Mouse (Mus musculus): ENCODE data around the gene Stap2. TPM values are rescaled to one million over a fixed set of nuclear protein-coding genes. Genes with fewer than 3 reads are reported as not detected.
A peak's percentile ranks its signal among the peaks of the same experiment; 100 is the strongest.

Gene Stap2
- polyA plus RNA-seq, 2 experiments, result 2.0 to 2.8 TPM

DNA sequence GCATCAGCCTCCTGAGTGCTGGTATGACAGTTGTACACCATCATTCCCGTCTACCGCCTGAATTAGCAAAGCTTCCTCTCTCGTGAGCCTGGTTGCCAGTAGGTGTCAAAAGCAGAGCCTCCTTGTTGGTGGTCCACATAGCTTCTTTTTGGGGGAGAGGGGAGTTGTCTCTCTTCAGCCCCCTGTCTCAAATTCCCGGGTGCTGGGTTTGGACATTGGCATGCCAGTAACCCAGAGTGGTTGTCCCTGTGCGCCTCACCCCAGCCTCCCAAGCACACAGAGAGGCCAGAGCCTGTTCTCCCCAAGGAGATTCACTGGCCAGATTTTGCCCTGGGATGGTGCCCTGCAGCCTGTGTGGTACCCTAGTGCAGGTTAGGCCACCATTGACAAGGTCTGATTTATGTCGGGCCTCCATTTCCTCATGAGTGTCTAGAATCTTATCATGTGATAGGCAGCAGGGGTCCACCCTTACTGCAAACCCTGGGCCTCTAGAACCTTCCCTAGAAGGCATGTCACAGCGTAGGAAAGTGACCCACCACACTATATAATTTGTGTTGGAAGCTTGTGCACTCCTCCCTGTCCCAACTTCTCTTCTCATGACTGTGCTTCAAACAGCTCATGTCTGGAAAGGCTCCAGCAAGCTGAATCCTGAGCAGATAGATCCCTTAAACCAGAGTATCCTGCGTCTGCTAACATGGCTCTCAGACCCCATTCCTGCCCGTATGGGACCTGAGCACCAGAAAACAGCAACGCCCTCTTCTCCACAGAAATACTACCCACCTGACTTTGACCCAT, 45.2 kb downstream of the Stap2 start:
- peaks cover 6 to 20% of the 10 kb centered on the region in 2 experiments for H3K4me1 ChIP-seq (replicated peaks; ENCODE audit: control insufficient read depth in 2 of 2, insufficient read depth in 2 of 2, low read length in 1 of 2)
- ATAC-seq (ENCODE audit: insufficient read depth) (no peak), DNase-seq (ENCODE audit: low read depth in 3 of 3, low spot score in 3 of 3) (no peak)
- peak overlapping the region; percentile 48 for H3K9ac ChIP-seq (replicated peaks)
- H3K4me2 ChIP-seq (ENCODE audit: low read depth), result peak overlapping the region; percentile 73
- WGBS (ENCODE audit: insufficient replicate concordance), result 58% methylated on average over 10 of the region's 10 CpGs
- no peak for TF ChIP-seq CTCF (IDR thresholded peaks at IDR 0.05; ENCODE audit: low read depth)
- no peaks in the 10 kb centered on the region for H3K9me3 ChIP-seq (ENCODE audit: control insufficient read depth, low read length)
- peak overlapping the region; percentile 69 for H3K27ac ChIP-seq
- peak overlapping the region; percentile 56 to 78 for H3K4me3 ChIP-seq (ENCODE audit: insufficient read depth in 1 of 2, low read depth in 2 of 2, low read length in 2 of 2)
- H3K36me3 ChIP-seq (replicated peaks; ENCODE audit: control insufficient read depth, insufficient read depth, low read depth), result no peaks in the 10 kb centered on the region; the same call in none of the 2 replicates
- H3K27me3 ChIP-seq (ENCODE audit: control insufficient read depth, insufficient read depth, low read length), result no peaks in the 10 kb centered on the region

DNA sequence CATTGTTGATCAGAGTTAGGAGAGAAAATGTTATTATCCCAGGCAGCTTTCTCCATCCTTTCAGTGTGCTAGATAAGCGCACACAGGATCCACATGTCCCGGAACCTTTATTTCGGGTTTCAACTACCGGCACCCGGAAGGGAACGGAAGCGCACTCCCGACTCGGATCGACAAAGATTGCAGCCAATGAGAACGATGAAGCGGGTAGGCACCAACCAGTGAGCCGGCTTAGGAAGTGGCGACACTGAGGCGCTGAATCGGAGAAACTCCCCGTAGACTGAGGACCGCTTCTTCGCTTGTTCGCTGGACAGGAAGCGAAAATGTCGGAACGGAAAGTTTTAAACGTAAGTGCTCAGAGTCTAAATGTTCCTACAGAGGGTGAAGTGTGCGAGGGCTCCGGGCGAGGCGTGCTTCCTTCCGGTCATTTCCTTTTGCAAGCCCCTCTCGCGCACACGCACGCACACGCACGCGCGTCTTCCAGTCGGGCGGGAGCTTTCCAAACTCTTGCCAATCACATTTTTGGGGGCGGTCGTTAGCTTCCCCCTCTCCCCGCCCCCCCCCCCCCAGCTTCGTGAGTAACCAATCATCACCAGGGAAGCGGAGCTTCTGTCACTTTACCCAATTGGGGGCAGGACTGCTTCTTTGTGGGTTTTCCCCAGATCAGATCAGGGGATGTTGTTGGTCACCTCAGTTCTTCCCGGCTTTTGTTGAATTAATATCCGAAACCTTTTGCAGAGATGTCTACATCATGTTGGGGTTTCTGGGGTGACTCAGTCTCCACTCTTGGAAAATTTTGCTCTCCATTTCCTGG, 46.3 kb downstream of the Stap2 start, which contains the start of gene Yju2:
TSS of gene Yju2 (plus strand) at position 182 of the 811 bp plus-strand sequence.
- ATAC-seq (ENCODE audit: insufficient read depth), result peak; percentile 92
- H3K27me3 ChIP-seq (ENCODE audit: control insufficient read depth, insufficient read depth, low read length), result no peaks in the 10 kb centered on the region

DNA sequence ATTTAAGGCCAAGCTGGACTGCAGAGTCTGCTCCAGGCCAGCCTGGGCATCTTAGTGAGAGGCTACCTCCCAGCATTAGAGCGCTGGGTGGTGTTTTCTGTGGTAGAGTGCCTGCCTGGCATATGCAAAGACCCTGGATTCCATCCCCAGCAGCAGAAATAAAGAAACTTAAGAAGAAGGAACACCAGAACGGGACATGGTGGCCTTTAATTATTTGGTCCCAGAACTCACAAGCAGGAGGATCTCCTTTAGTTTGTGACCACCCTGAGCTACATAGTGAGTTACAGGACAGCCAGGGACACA, 46.8 kb downstream of the Stap2 start:
- ATAC-seq (ENCODE audit: insufficient read depth), result no peak
- Histone ChIP-seq H3K9ac (replicated peaks) (peak overlapping the region; percentile 71), H3K27ac (peak overlapping the region; percentile 85)

More for the DNA sequence above, 46.3 kb downstream of the Stap2 start, which contains the start of gene Yju2:
- under 1% methylated on average over 45 of the region's 46 CpGs for WGBS (ENCODE audit: insufficient replicate concordance)
- TF ChIP-seq CTCF (IDR thresholded peaks at IDR 0.05; ENCODE audit: low read depth), result 0 out of 2 replicates have a peak, but pooled peaks have one; percentile 12
- peak; percentile 35; the same call in 1 of the 2 replicates for TF ChIP-seq EP300 (IDR thresholded peaks at IDR 0.05; ENCODE audit: low read depth)
- peak; percentile 92 to 93 (median 92) for DNase-seq (ENCODE audit: low read depth in 3 of 3, low spot score in 3 of 3)
- Histone ChIP-seq H3K4me3 (ENCODE audit: insufficient read depth in 1 of 2, low read depth in 2 of 2, low read length in 2 of 2) (peak within 1 kb of the TSS; percentile 78 to 90), H3K36me3 (replicated peaks; ENCODE audit: control insufficient read depth, insufficient read depth, low read depth) (no peaks in the 10 kb centered on the region; the same call in none of the 2 replicates), H3K9me3 (ENCODE audit: control insufficient read depth, low read length) (no peaks in the 10 kb centered on the region), H3K4me1 (replicated peaks; ENCODE audit: control insufficient read depth in 2 of 2, insufficient read depth in 2 of 2, low read length in 1 of 2) (peaks cover 6 to 20% of the 10 kb centered on the region in 2 experiments), H3K9ac (replicated peaks) (peak within 1 kb of the TSS; percentile 71), H3K4me2 (ENCODE audit: low read depth) (peak within 1 kb of the TSS; percentile 73), H3K27ac (peak within 1 kb of the TSS; percentile 85)

DNA sequence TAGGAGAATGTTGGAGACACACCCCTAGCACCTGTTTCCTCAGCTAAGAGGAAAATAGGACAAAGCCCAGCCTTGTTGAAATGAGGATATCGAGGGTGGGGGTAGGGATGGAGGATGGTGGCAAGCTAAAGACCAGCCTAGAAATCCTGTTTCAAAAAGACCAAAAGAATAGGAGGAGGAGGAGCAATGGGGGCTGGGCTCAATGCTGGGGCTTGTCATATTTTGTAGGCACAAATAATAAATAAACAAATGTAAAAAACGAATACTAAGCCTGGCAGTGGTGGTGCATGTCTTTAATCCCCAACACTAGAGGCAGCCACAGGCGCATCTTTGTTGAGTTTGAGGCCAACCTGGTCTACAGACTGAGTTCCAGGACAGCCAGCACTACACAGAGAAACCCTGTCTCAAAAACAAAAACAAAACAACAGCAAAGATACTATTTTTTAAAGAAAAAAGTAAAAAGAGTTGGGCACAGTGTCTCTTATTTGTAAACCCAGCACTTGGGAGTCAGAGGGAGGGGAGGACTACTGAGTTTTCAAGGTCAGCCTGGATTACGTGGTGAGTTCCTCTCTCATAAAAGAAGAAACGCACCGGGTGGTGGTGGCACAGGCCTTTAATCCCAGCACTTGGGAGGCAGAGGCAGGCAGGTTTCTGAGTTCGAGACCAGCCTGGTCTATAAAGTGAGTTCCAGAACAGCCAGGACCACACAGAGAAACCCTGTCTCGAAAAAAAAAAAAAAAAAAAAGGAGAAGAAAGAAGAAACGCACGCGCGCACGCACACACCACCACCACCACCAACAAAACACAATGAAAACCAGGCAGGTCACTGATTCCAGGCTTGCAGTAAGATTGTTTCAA, 47.4 kb downstream of the Stap2 start:
- Histone ChIP-seq H3K4me1 (replicated peaks; ENCODE audit: control insufficient read depth in 2 of 2, insufficient read depth in 2 of 2, low read length in 1 of 2) (peaks cover 6 to 20% of the 10 kb centered on the region in 2 experiments), H3K27ac (peak overlapping the region; percentile 85; the same call in 1 of the 2 replicates), H3K4me3 (ENCODE audit: insufficient read depth in 1 of 2, low read depth in 2 of 2, low read length in 2 of 2) (peak overlapping the region; percentile 78 to 90), H3K36me3 (replicated peaks; ENCODE audit: control insufficient read depth, insufficient read depth, low read depth) (no peaks in the 10 kb centered on the region; the same call in none of the 2 replicates), H3K4me2 (ENCODE audit: low read depth) (peak overlapping the region; percentile 73), H3K9ac (replicated peaks) (peak overlapping the region; percentile 71), H3K9me3 (ENCODE audit: control insufficient read depth, low read length) (no peaks in the 10 kb centered on the region), H3K27me3 (ENCODE audit: control insufficient read depth, insufficient read depth, low read length) (no peaks in the 10 kb centered on the region)
- no peak for TF ChIP-seq CTCF (IDR thresholded peaks at IDR 0.05; ENCODE audit: low read depth)
- no peak for TF ChIP-seq EP300 (IDR thresholded peaks at IDR 0.05; ENCODE audit: low read depth)
- ATAC-seq (ENCODE audit: insufficient read depth) (no peak), DNase-seq (ENCODE audit: low read depth in 3 of 3, low spot score in 3 of 3) (no peak)
- 66% methylated on average over 13 of the region's 13 CpGs for WGBS (ENCODE audit: insufficient replicate concordance)

More for the DNA sequence above, 46.8 kb downstream of the Stap2 start:
- no peak for TF ChIP-seq EP300 (IDR thresholded peaks at IDR 0.05; ENCODE audit: low read depth)
- no peak for TF ChIP-seq CTCF (IDR thresholded peaks at IDR 0.05; ENCODE audit: low read depth)
- WGBS (ENCODE audit: insufficient replicate concordance), result 38% methylated on average over 2 of the region's 2 CpGs
- Histone ChIP-seq H3K4me2 (ENCODE audit: low read depth) (peak overlapping the region; percentile 73), H3K27me3 (ENCODE audit: control insufficient read depth, insufficient read depth, low read length) (no peaks in the 10 kb centered on the region), H3K9me3 (ENCODE audit: control insufficient read depth, low read length) (no peaks in the 10 kb centered on the region), H3K36me3 (replicated peaks; ENCODE audit: control insufficient read depth, insufficient read depth, low read depth) (no peaks in the 10 kb centered on the region; the same call in none of the 2 replicates), H3K4me1 (replicated peaks; ENCODE audit: control insufficient read depth in 2 of 2, insufficient read depth in 2 of 2, low read length in 1 of 2) (peaks cover 6 to 20% of the 10 kb centered on the region in 2 experiments), H3K4me3 (ENCODE audit: insufficient read depth in 1 of 2, low read depth in 2 of 2, low read length in 2 of 2) (peak overlapping the region; percentile 78 to 90)
- no peak for DNase-seq (ENCODE audit: low read depth in 3 of 3, low spot score in 3 of 3)

All from liver, embryonic 14.5 days (tissue).